Mouse (Mus musculus) testis, adult 2 months (tissue): Measurements from ENCODE around the gene Cpeb1. TPM values are rescaled to one million over a fixed set of nuclear protein-coding genes. Genes with fewer than 3 reads are reported as not detected.
"Not testable (repeated sequence)": the region's sequence is repeated elsewhere in the genome, so short reads cannot be mapped to it uniquely, and the experiment has no call there.

Experiments used
- H3K27ac ChIP-seq: fragments of 200-500 bp; 2 replicates; pipeline ENCODE4 v1.5.1; 2012; ENCODE audit warnings: low read depth, low read length; ENCODE audit not compliant: control insufficient read depth, insufficient read depth
- H3K27me3 ChIP-seq: fragments of 200-500 bp; 2 replicates; pipeline ENCODE4 v1.6.1; 2012; ENCODE audit warnings: mild to moderate bottlenecking, low read length, moderate library complexity; ENCODE audit not compliant: control insufficient read depth, insufficient read depth
- H3K36me3 ChIP-seq: fragments of 200-500 bp; 2 replicates; pipeline ENCODE4 v1.6.1; 2012; ENCODE audit warnings: mild to moderate bottlenecking, low read length; ENCODE audit not compliant: control insufficient read depth, insufficient read depth
- H3K4me1 ChIP-seq: fragments of 200-500 bp; 2 replicates; pipeline ENCODE4 v1.6.1; 2012; ENCODE audit warnings: low read length; ENCODE audit not compliant: control insufficient read depth, insufficient read depth
- H3K4me3 ChIP-seq: fragments of 200-500 bp; 2 replicates; pipeline ENCODE4 v1.5.1; 2012; ENCODE audit warnings: low read depth, mild to moderate bottlenecking, low read length, moderate library complexity, mixed read lengths; ENCODE audit not compliant: control insufficient read depth
- CTCF ChIP-seq: fragments of 200-500 bp; IDR thresholded peaks from 2 replicates; pipeline ENCODE4 v1.5.1; 2012; ENCODE audit warnings: low read depth, mild to moderate bottlenecking, inconsistent platforms, low read length, moderate library complexity; ENCODE audit not compliant: control insufficient read depth, insufficient read depth, insufficient replicate concordance
- POLR2A ChIP-seq: fragments of 200-500 bp; IDR thresholded peaks from 2 replicates; pipeline ENCODE4 v1.6.1; 2012; ENCODE audit warnings: low read depth, mild to moderate bottlenecking, inconsistent platforms, low read length, moderate library complexity; ENCODE audit not compliant: control insufficient read depth
- polyA plus RNA-seq: library from polyadenylated mRNA; depleted of rRNA; stranded (reverse); fragments of >200 nt; gene quantifications from 2 replicates; pipeline ENCODE4 v1.2.3, GENCODE M21; 2012

Gene Cpeb1
- polyA plus RNA-seq, 1 experiment: 12.0 TPM

GRCm38 (mm10) chr7:81480800-81481199 lies 25.5 kb upstream of the Cpeb1 start:
- no peaks in the 10 kb centered on the region for H3K27me3 ChIP-seq
- H3K4me1 ChIP-seq: no peaks in the 10 kb centered on the region; the same call in 1 of the 2 replicates
- no peaks in the 10 kb centered on the region for H3K36me3 ChIP-seq
- H3K27ac ChIP-seq: no peak overlapping the region
- TF ChIP-seq POLR2A (no peak), CTCF (no peak)
- H3K4me3 ChIP-seq: no peak overlapping the region

- TF ChIP-seq CTCF (no peak), POLR2A (no peak)
- Histone ChIP-seq H3K4me1 (no peaks in the 10 kb centered on the region; the same call in 1 of the 2 replicates), H3K27me3 (no peaks in the 10 kb centered on the region)
Measured at GRCm38 (mm10) chr7:81479531-81480090, 24.3 kb upstream of the Cpeb1 start.

GRCm38 (mm10) chr7:81478261-81478660 lies 23.0 kb upstream of the Cpeb1 start:
- not testable (repeated sequence) for H3K36me3 ChIP-seq, H3K27me3 ChIP-seq, H3K4me1 ChIP-seq, H3K27ac ChIP-seq, H3K4me3 ChIP-seq

More at GRCm38 (mm10) chr7:81479531-81480090, 24.3 kb upstream of the Cpeb1 start:
- Histone ChIP-seq H3K36me3 (no peaks in the 10 kb centered on the region), H3K27ac (no peak overlapping the region), H3K4me3 (no peak overlapping the region)

- H3K27me3 ChIP-seq: no peaks in the 10 kb centered on the region
- H3K27ac ChIP-seq: no peak overlapping the region
- no peaks in the 10 kb centered on the region; the same call in 1 of the 2 replicates for H3K4me1 ChIP-seq
- TF ChIP-seq CTCF (no peak), POLR2A (no peak)
- H3K36me3 ChIP-seq: no peaks in the 10 kb centered on the region
- H3K4me3 ChIP-seq: no peak overlapping the region
Measured at GRCm38 (mm10) chr7:81476833-81477232, 21.6 kb upstream of the Cpeb1 start.

- Histone ChIP-seq H3K36me3 (no peaks in the 10 kb centered on the region), H3K4me1 (no peaks in the 10 kb centered on the region; the same call in 1 of the 2 replicates), H3K4me3 (no peak overlapping the region), H3K27me3 (no peaks in the 10 kb centered on the region), H3K27ac (no peak overlapping the region)
- TF ChIP-seq POLR2A (no peak), CTCF (no peak)
Measured at GRCm38 (mm10) chr7:81475221-81475620, 20.0 kb upstream of the Cpeb1 start.

GRCm38 (mm10) chr7:81464906-81465450 lies 9.7 kb upstream of the Cpeb1 start:
- no peak overlapping the region for H3K4me3 ChIP-seq
- no peaks in the 10 kb centered on the region for H3K27me3 ChIP-seq
- no peaks in the 10 kb centered on the region for H3K4me1 ChIP-seq
- H3K36me3 ChIP-seq: no peaks in the 10 kb centered on the region
- TF ChIP-seq POLR2A (no peak), CTCF (no peak)
- no peak overlapping the region for H3K27ac ChIP-seq

- Histone ChIP-seq H3K27ac (no peak overlapping the region), H3K4me1 (no peaks in the 10 kb centered on the region), H3K36me3 (no peaks in the 10 kb centered on the region), H3K4me3 (no peak overlapping the region), H3K27me3 (no peaks in the 10 kb centered on the region)
- TF ChIP-seq CTCF: no peak
- no peak for TF ChIP-seq POLR2A
Measured at GRCm38 (mm10) chr7:81464116-81464515, 8.9 kb upstream of the Cpeb1 start.
